Mouse (Mus musculus) gastrocnemius, adult 18-20 months (tissue): ENCODE measurements around the gene Cetn4. TPM values are rescaled to one million over a fixed set of nuclear protein-coding genes. Genes with fewer than 3 reads are reported as not detected.
A peak's percentile ranks its signal among the peaks of the same experiment; 100 is the strongest.

Source experiments
- DNase-seq: peaks from one replicate; pipeline ENCODE4 v3.0.0; 2021; ENCODE audit warnings: low spot score
- long read RNA-seq, 2 experiments: library from polyadenylated mRNA; stranded (forward); transcript quantifications; one replicate each; pipeline ENCODE4 v2.0.0; 2021
- total RNA-seq, 2 experiments: library from RNA; stranded (reverse); gene quantifications; 2 replicates each; pipeline ENCODE4 v1.2.3; 2021

Gene Cetn4
- total RNA-seq = under 1 TPM in 1 of 2 experiments, not detected in 1; 0.23 TPM
- long read RNA-seq, experiment 1 = 0 reads
- long read RNA-seq, experiment 2 = 0 reads

- DNase-seq = peak; percentile 97
These were observed at the start of gene Cetn4, which contains the start of gene Bbs12 for GRCm38 (mm10) chr3:37312370-37312941. TSS of gene Cetn4 (minus strand) at chr3:37312708. TSS of gene Bbs12 (plus strand) at chr3:37312554.

GRCm38 (mm10) chr3:37360729-37361128 is 48.2 kb upstream of the Cetn4 start:
- DNase-seq = no peak

GRCm38 (mm10) chr3:37354737-37355136 is 42.2 kb upstream of the Cetn4 start:
- DNase-seq = peak; percentile 27

GRCm38 (mm10) chr3:37353951-37354481 is 41.5 kb upstream of the Cetn4 start:
- DNase-seq = peak; percentile 69

- DNase-seq = no peak
These were observed 37.9 kb upstream of the Cetn4 start for GRCm38 (mm10) chr3:37350386-37350785.

- DNase-seq = no peak
These were observed 36.6 kb upstream of the Cetn4 start for GRCm38 (mm10) chr3:37349166-37349548.

GRCm38 (mm10) chr3:37348221-37349165 is 36.0 kb upstream of the Cetn4 start, which contains the start of gene Fgf2:
TSS of gene Fgf2 (plus strand) at chr3:37348346.
- DNase-seq = peak; percentile 56

- DNase-seq = no peak
These were observed 35.2 kb upstream of the Cetn4 start for GRCm38 (mm10) chr3:37347671-37348070.

GRCm38 (mm10) chr3:37342811-37343210 is 30.3 kb upstream of the Cetn4 start:
- DNase-seq = peak; percentile 41

- DNase-seq = peak; percentile 63
These were observed 28.6 kb upstream of the Cetn4 start for GRCm38 (mm10) chr3:37341110-37341509.

- no peak for DNase-seq
These were observed 21.5 kb upstream of the Cetn4 start for GRCm38 (mm10) chr3:37334053-37334452.

- no peak for DNase-seq
These were observed 19.5 kb upstream of the Cetn4 start for GRCm38 (mm10) chr3:37331999-37332449.

GRCm38 (mm10) chr3:37329963-37330362 is 17.5 kb upstream of the Cetn4 start:
- DNase-seq = no peak

GRCm38 (mm10) chr3:37328489-37328888 is 16.0 kb upstream of the Cetn4 start:
- DNase-seq = no peak

GRCm38 (mm10) chr3:37326627-37327026 is 14.1 kb upstream of the Cetn4 start:
- no peak for DNase-seq

GRCm38 (mm10) chr3:37325317-37326112 is 13.0 kb upstream of the Cetn4 start:
- no peak for DNase-seq

GRCm38 (mm10) chr3:37324310-37324709 is 11.8 kb upstream of the Cetn4 start:
- DNase-seq = peak; percentile 24

- DNase-seq = no peak
These were observed 3.7 kb upstream of the Cetn4 start for GRCm38 (mm10) chr3:37316233-37316632.

GRCm38 (mm10) chr3:37313371-37313770 is 863 bp upstream of the Cetn4 start:
- no peak for DNase-seq

- DNase-seq = no peak
These were observed 575 bp downstream of the Cetn4 start for GRCm38 (mm10) chr3:37311897-37312369.
